Mouse (Mus musculus): Measurements from ENCODE around the gene Cnot2. TPM values are rescaled to one million over a fixed set of nuclear protein-coding genes. Genes with fewer than 3 reads are reported as not detected.
A peak's percentile ranks its signal among the peaks of the same experiment; 100 is the strongest.
"Not testable (repeated sequence)": the region's sequence is repeated elsewhere in the genome, so short reads cannot be mapped to it uniquely, and the experiment has no call there.

The Cnot2 gene
- polyA plus RNA-seq, 1 experiment from 2014 or later, result 73.4 TPM

DNA sequence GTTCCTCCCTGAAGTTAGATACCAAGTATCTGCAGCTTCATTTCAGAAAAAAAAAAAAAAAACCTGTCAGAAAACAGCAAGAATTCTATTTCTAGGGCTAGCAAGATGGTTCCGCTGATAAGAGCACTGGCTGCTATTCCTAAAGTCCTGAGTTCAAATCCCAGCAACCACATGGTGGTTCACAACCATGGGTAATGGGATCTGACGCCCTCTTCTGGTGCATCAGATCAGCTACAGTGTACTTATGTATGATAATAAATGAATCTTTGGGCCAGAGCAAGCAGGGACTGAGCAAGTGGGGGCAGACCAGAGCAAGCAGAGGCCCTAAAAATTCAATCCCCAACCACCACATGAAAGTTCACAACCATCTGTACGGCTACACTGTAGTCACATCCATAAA is 4.1 kb downstream of the Cnot2 start:
- Histone ChIP-seq H3K4me3 (replicated peaks; ENCODE audit: low read depth, low read length) (no peak overlapping the region), H3K27me3 (ENCODE audit: insufficient read depth, low read length) (no peaks in the 10 kb centered on the region), H3K4me2 (ENCODE audit: low read length) (no peak overlapping the region), H3K9ac (ENCODE audit: low read depth, low read length) (no peak overlapping the region), H3K9me3 (replicated peaks; ENCODE audit: low read length) (no peaks in the 10 kb centered on the region), H3K4me1 (replicated peaks; ENCODE audit: insufficient read depth, low read length) (no peaks in the 10 kb centered on the region), H3K27ac (no peak overlapping the region), H3K36me3 (ENCODE audit: insufficient read depth, low read length) (no peaks in the 10 kb centered on the region)
- no peak for ATAC-seq (replicated peaks; ENCODE audit: low FRiP score, low read depth)
- 81% methylated on average over 3 of the region's 3 CpGs for WGBS
- TF ChIP-seq CTCF (IDR thresholded peaks at IDR 0.05; ENCODE audit: low read depth), result peak; percentile 38; the same call in 1 of the 2 replicates
- DNase-seq (ENCODE audit: low spot score), result no peak

DNA sequence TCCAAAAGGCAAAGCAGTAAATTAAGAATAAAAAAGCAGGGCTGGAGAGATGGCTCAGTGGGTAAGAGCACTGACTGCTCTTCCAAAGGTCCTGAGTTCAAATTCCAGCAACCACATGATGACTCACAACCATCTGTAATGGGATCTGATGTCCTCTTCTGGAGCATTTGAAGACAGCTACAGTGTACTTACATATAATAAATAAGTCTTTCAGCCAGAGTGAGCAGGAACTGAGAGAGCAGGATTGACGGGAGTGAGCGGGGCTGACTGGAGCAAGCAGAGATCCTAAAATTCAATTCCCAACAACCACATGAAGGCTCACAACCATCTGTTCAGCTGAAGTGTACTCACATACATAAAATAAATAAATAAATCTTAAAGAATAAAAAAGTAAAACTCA is 5.2 kb downstream of the Cnot2 start:
- ATAC-seq (replicated peaks; ENCODE audit: low FRiP score, low read depth); H3K4me1 ChIP-seq (replicated peaks; ENCODE audit: insufficient read depth, low read length); DNase-seq (ENCODE audit: low spot score); H3K36me3 ChIP-seq (ENCODE audit: insufficient read depth, low read length); H3K4me3 ChIP-seq (replicated peaks; ENCODE audit: low read depth, low read length); H3K9me3 ChIP-seq (replicated peaks; ENCODE audit: low read length); H3K4me2 ChIP-seq (ENCODE audit: low read length); H3K9ac ChIP-seq (ENCODE audit: low read depth, low read length); H3K27ac ChIP-seq; H3K27me3 ChIP-seq (ENCODE audit: insufficient read depth, low read length): not testable (repeated sequence)
- WGBS, result 80% methylated on average over 2 of the region's 2 CpGs

DNA sequence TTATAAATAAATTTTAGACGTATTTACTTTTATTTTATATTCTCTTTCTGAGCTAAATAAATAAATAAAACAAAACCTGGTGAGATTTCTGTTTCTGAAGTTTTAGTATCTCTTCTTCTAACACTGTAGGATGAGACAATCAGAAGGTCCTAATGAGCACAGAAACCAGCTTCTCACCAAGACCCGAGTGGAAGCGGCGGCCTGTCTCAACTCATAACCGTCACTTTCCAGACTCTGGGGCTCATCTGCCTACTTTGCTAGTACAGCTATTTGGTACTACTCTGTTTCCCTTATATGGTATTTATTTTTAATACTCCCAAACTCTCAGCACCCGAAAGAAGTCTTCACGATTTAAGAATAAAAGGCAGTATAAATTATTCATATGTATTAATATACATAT is 10.8 kb downstream of the Cnot2 start:
- H3K9ac ChIP-seq (ENCODE audit: low read depth, low read length), result no peak overlapping the region
- H3K27me3 ChIP-seq (ENCODE audit: insufficient read depth, low read length), result no peaks in the 10 kb centered on the region
- no peaks in the 10 kb centered on the region for H3K9me3 ChIP-seq (replicated peaks; ENCODE audit: low read length)
- no peaks in the 10 kb centered on the region for H3K36me3 ChIP-seq (ENCODE audit: insufficient read depth, low read length)
- ATAC-seq (replicated peaks; ENCODE audit: low FRiP score, low read depth), result no peak
- DNase-seq (ENCODE audit: low spot score), result no peak
- no peak overlapping the region for H3K4me3 ChIP-seq (replicated peaks; ENCODE audit: low read depth, low read length)
- no peak overlapping the region for H3K4me2 ChIP-seq (ENCODE audit: low read length)
- TF ChIP-seq CTCF (IDR thresholded peaks at IDR 0.05; ENCODE audit: low read depth), result no peak
- 89% methylated on average over 7 of the region's 7 CpGs for WGBS
- H3K27ac ChIP-seq, result no peak overlapping the region
- no peaks in the 10 kb centered on the region for H3K4me1 ChIP-seq (replicated peaks; ENCODE audit: insufficient read depth, low read length)

DNA sequence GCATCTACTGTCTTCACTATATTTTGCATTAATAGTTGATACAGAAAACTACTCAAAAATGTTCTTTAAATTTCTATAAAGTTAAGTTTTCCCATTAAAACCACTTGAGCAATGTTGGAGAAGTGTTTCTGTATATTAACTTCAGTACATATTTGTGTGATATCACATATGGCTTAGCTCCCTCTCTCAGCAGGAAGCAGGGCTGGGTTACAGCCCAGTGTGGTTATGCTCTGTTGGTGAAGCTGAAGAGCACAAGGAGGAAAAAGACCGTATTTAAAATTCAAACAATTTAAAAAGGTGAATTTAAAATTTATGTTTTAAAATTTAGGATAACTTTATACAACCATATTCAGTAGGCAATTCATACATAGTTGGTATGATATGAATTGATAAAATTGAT is 12.8 kb downstream of the Cnot2 start:
- Histone ChIP-seq H3K4me3 (replicated peaks; ENCODE audit: low read depth, low read length) (no peak overlapping the region), H3K36me3 (ENCODE audit: insufficient read depth, low read length) (no peaks in the 10 kb centered on the region), H3K27me3 (ENCODE audit: insufficient read depth, low read length) (no peaks in the 10 kb centered on the region), H3K9me3 (replicated peaks; ENCODE audit: low read length) (no peaks in the 10 kb centered on the region), H3K9ac (ENCODE audit: low read depth, low read length) (no peak overlapping the region), H3K4me1 (replicated peaks; ENCODE audit: insufficient read depth, low read length) (no peaks in the 10 kb centered on the region), H3K4me2 (ENCODE audit: low read length) (no peak overlapping the region), H3K27ac (no peak overlapping the region)
- DNase-seq (ENCODE audit: low spot score) (no peak), ATAC-seq (replicated peaks; ENCODE audit: low FRiP score, low read depth) (no peak)
- WGBS, result 51% methylated on average over 1 of the region's 1 CpGs
- TF ChIP-seq CTCF (IDR thresholded peaks at IDR 0.05; ENCODE audit: low read depth), result no peak

DNA sequence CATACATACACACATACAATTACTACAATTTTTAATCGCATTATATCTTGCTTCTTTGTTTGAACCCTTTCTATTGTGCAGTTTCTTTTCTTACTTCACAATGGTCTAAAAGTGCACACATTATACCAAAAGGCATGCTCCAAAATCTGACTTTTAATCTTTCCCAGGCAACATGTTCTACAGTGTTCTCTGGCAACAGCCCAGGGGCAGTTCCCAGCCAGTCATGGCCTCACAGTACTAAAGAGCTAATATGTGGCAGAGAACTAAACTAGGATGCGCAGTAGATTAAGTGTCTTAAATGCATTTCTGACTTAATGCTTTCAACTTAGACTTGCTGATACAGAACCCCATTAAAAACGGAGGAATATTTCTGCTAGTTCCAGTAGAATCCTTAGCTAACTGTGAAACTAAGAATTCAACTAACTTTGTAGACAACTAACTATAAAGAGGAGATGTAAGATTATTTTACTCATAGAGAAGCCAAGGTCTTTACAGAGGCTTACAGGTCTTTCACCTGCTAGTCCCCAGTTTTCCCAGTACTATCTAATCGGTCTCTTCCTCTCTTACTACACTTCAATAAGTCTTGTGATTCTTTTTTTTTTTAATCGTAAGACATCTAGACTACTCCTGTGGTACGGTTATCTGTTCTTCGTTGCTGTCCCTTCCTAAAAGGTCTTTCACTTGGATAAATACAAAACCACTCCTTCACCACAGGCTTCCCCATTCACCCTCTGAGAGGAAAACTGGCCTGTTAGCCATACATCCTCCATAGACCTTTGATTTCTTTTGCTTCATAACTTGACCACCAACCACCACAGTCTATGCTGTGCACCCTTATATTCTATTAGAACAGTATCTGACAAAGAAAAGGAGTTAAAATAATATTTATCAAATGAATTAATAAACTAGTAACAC is 13.6 kb downstream of the Cnot2 start:
- Histone ChIP-seq H3K4me3 (replicated peaks; ENCODE audit: low read depth, low read length) (no peak overlapping the region), H3K4me2 (ENCODE audit: low read length) (no peak overlapping the region), H3K27ac (no peak overlapping the region), H3K9me3 (replicated peaks; ENCODE audit: low read length) (no peaks in the 10 kb centered on the region), H3K36me3 (ENCODE audit: insufficient read depth, low read length) (no peaks in the 10 kb centered on the region), H3K9ac (ENCODE audit: low read depth, low read length) (no peak overlapping the region), H3K4me1 (replicated peaks; ENCODE audit: insufficient read depth, low read length) (no peaks in the 10 kb centered on the region), H3K27me3 (ENCODE audit: insufficient read depth, low read length) (no peaks in the 10 kb centered on the region)
- WGBS, result 88% methylated on average over 7 of the region's 7 CpGs
- ATAC-seq (replicated peaks; ENCODE audit: low FRiP score, low read depth) (no peak), DNase-seq (ENCODE audit: low spot score) (no peak)
- TF ChIP-seq CTCF (IDR thresholded peaks at IDR 0.05; ENCODE audit: low read depth), result no peak

DNA sequence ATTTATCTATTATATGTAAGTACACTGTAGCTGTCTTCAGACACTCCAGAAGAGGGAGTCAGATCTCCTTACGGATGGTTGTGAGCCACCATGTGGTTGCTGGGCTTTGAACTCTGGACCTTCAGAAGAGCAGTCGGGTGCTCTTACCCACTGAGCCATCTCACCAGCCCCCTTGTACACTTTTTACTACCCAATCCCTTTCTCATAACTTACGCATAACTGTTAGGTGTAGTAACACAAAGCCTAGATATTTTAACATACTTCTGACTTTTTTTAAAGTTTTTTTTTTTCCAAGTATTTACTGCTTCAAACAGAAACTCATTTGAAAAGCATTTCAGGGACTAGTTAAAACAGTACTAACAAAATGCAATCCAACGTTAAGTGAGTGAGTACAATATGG is 14.8 kb downstream of the Cnot2 start:
- H3K4me2 ChIP-seq (ENCODE audit: low read length); H3K36me3 ChIP-seq (ENCODE audit: insufficient read depth, low read length); H3K4me1 ChIP-seq (replicated peaks; ENCODE audit: insufficient read depth, low read length); ATAC-seq (replicated peaks; ENCODE audit: low FRiP score, low read depth); H3K27me3 ChIP-seq (ENCODE audit: insufficient read depth, low read length); H3K9me3 ChIP-seq (replicated peaks; ENCODE audit: low read length); H3K9ac ChIP-seq (ENCODE audit: low read depth, low read length); DNase-seq (ENCODE audit: low spot score); H3K4me3 ChIP-seq (replicated peaks; ENCODE audit: low read depth, low read length); H3K27ac ChIP-seq: not testable (repeated sequence)
- 79% methylated on average over 4 of the region's 4 CpGs for WGBS

Measured in kidney, postnatal 0 days (tissue).